ENCODE assay signal across 8 mouse cellular contexts in the genomic region with DNA sequence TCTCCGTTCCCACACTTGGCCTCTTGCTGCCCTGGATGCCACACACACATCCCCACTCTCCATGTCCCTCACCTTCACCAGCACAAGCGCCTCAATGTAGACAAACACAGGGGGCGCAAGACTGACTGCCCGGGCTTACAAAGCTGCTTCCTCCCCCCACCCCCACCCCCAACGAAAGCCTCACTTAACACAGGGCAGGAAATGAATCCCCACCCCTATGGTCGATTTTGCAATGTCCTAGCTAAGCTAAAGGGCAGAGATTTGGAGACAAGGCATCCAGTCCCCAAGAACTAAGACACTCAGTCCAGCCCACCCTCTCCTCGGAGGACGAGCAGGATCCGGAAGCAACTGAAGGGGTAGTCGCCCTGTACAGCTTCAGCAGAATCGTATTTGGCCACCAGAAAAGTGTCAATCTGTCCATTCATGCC. TPM values are rescaled to one million over a fixed set of nuclear protein-coding genes. Genes with fewer than 3 reads are reported as not detected.
DNase-seq lines count a peak whose midpoint lies in the region; TF ChIP-seq lines count a peak whose summit lies in the region.

No protein-coding gene starts in this region.

- H3K27ac ChIP-seq in heart, embryonic 10.5 days, result peak overlapping the region; percentile 80; the same call in 1 of the 2 replicates

- no peak for TF ChIP-seq POLR2A in lung, adult 2 months (IDR thresholded peaks at IDR 0.05; ENCODE audit: borderline replicate concordance, extremely low read depth, low read depth, low read length)

- peak overlapping the region; percentile 57 for H3K4me3 ChIP-seq in heart, embryonic 10.5 days
- peak overlapping the region; percentile 34 for H3K4me3 ChIP-seq in lung, adult 2 months (replicated peaks; ENCODE audit: extremely low read depth, low read depth, low read length)

- no peaks in the 10 kb centered on the region for H3K36me3 ChIP-seq in heart, embryonic 10.5 days

- 2% methylated on average over 11 of the region's 11 CpGs for WGBS in heart, embryonic 10.5 days
- WGBS in lung, adult 2 months, result 2% methylated on average over 11 of the region's 11 CpGs

- peaks cover 5% of the 10 kb centered on the region for H3K4me1 ChIP-seq in heart, embryonic 10.5 days
- H3K4me1 ChIP-seq in lung, adult 2 months (ENCODE audit: control insufficient read depth, insufficient read depth, low read length), result peaks cover 7% of the 10 kb centered on the region; the same call in 1 of the 2 replicates

- TF ChIP-seq CTCF in lung, adult 2 months (IDR thresholded peaks at IDR 0.05; ENCODE audit: insufficient read depth, low read length), result no peak

- H3K9me3 ChIP-seq in heart, embryonic 10.5 days, result no peaks in the 10 kb centered on the region

- peaks cover 38% of the 10 kb centered on the region for H3K27me3 ChIP-seq in heart, embryonic 10.5 days (ENCODE audit: insufficient read depth, poor library complexity, severe bottlenecking)

- no peak for DNase-seq in heart, embryonic 10.5 days (ENCODE audit: low spot score)
- DNase-seq in heart, adult 8-10 months (ENCODE audit: low spot score), result no peak
- DNase-seq in adipocyte (ENCODE audit: low spot score), result peak; percentile 33
- DNase-seq in heart, postnatal 4 days, result peak; percentile 12
- no peak for DNase-seq in lung, adult 2 months
- DNase-seq in retina, postnatal 1 day, result peak; percentile 75
- DNase-seq in cerebellum, postnatal 36 days, result no peak
- no peak for DNase-seq in spleen, postnatal 36 days (ENCODE audit: low spot score in 2 of 2)

RNA-seq across cellular contexts. Expression of gene Eno4, which starts 32.3 kb away (rescaled TPM):
- polyA plus RNA-seq in heart, embryonic 10.5 days (2016; fragmentation: Nextera tagmentation; extraction: Ambion mirVana), result 0.31 and 0.34 TPM in 2 replicates
- total RNA-seq in heart, adult 8-10 months (2022), result under 1 TPM in 1 of 4 experiments, not detected in 3; 0.28 TPM
- not detected for total RNA-seq in heart, postnatal 4 days (2021)
- 3.1 and 4.6 TPM in 2 replicates for polyA plus RNA-seq in lung, adult 2 months (2012; rRNA removed)

RNA-seq across cellular contexts. Expression of gene Hspa12a, which starts 32.5 kb away (rescaled TPM):
- 4.9 and 7.5 TPM in 2 replicates for polyA plus RNA-seq in heart, embryonic 10.5 days (2016; fragmentation: Nextera tagmentation; extraction: Ambion mirVana)
- 10 to 100 TPM; 14.7 to 21.9 (median 17.6) TPM for total RNA-seq in heart, adult 8-10 months (2022)
- 10 to 100 TPM; 27.1 to 31.3 TPM for total RNA-seq in heart, postnatal 4 days (2021)
- 12.5 and 13.1 TPM in 2 replicates for polyA plus RNA-seq in lung, adult 2 months (2012; rRNA removed)

Comparison
In these comparisons a context has a peak if more than half of its experiments do, and no peak if none do; other contexts are left out.
1. DNase-seq: peak in adipocyte (single experiment), heart, postnatal 4 days (single experiment) and retina, postnatal 1 day (single experiment); none in heart, embryonic 10.5 days (single experiment), heart, adult 8-10 months (single experiment), lung, adult 2 months (single experiment), cerebellum, postnatal 36 days (0 of 2) and spleen, postnatal 36 days (0 of 2).